Mouse (Mus musculus) CH12.LX (cell line): ENCODE data around the gene Ddx23. TPM values are rescaled to one million over a fixed set of nuclear protein-coding genes. Genes with fewer than 3 reads are reported as not detected.

Experiments used
- DNase-seq: peaks from one replicate; pipeline ENCODE4 v3.0.0-alpha.2; 2013; ENCODE audit errors: extremely low read depth
- H3K27ac ChIP-seq: 2 replicates; pipeline ENCODE4 v1.5.1; 2012; ENCODE audit warnings: low read depth, mild to moderate bottlenecking, control low read depth, moderate library complexity; ENCODE audit not compliant: insufficient read depth
- H3K27me3 ChIP-seq: replicated peaks from 2 replicates; pipeline ENCODE3; 2012; ENCODE audit warnings: inconsistent platforms
- H3K36me3 ChIP-seq, 2 experiments: replicated peaks in 1 of 2; 2 replicates each; pipeline versions ENCODE3 to v1.6.1; 2012; ENCODE audit warnings: inconsistent platforms in 1 of 2, low read length in 1 of 2, mild to moderate bottlenecking in 1 of 2, mixed read lengths in 1 of 2, moderate library complexity in 1 of 2; ENCODE audit not compliant: control insufficient read depth in 1 of 2, insufficient read depth in 1 of 2
- H3K4me1 ChIP-seq, 2 experiments: 2 replicates each; pipeline ENCODE4 v1.6.1; 2012; ENCODE audit warnings: inconsistent platforms in 1 of 2, moderate library complexity in 1 of 2; ENCODE audit not compliant: insufficient read depth in 2 of 2, control insufficient read depth in 1 of 2
- H3K4me2 ChIP-seq: 2 replicates; pipeline ENCODE4 v1.6.1; 2012; ENCODE audit warnings: low read depth, mild to moderate bottlenecking, control low read depth; ENCODE audit not compliant: poor library complexity, insufficient read depth, severe bottlenecking
- H3K4me3 ChIP-seq, 3 experiments: fragments of 150-350 bp in 1 of 3; sonication (generic) in 1 of 3; replicated peaks in 1 of 3; 2 replicates each; pipeline versions ENCODE3 to v1.5.1; 2011 to 2012; ENCODE audit warnings: low read depth in 2 of 3, low read length in 2 of 3, mild to moderate bottlenecking in 2 of 3, moderate library complexity in 2 of 3, control low read depth in 1 of 3, improper control_type of control experiment in 1 of 3, inconsistent platforms in 1 of 3, mixed read lengths in 1 of 3; ENCODE audit not compliant: poor library complexity in 1 of 3
- H3K79me2 ChIP-seq: replicated peaks from 2 replicates; pipeline ENCODE4 v1.6.1; 2012; ENCODE audit warnings: mild to moderate bottlenecking, moderate library complexity; ENCODE audit not compliant: control insufficient read depth, poor library complexity, insufficient read depth, severe bottlenecking; ENCODE audit errors: extremely low read depth
- H3K9ac ChIP-seq: 2 replicates; pipeline ENCODE4 v1.6.1; 2012; ENCODE audit warnings: low read depth, mild to moderate bottlenecking, control low read depth, moderate library complexity; ENCODE audit not compliant: insufficient read depth
- H3K9me3 ChIP-seq: replicated peaks from 2 replicates; pipeline ENCODE3; 2012; ENCODE audit warnings: low read length, inconsistent platforms, mixed read lengths
- BHLHE40 ChIP-seq: IDR thresholded peaks from 2 replicates; pipeline ENCODE4 v1.6.1; 2011; ENCODE audit warnings: mild to moderate bottlenecking, low read depth, low read length, improper control_type of control experiment
- CHD1 ChIP-seq: IDR thresholded peaks from 2 replicates; pipeline ENCODE4 v1.6.1; 2012; ENCODE audit warnings: low read depth, low read length, improper control_type of control experiment, inconsistent platforms
- CHD2 ChIP-seq: IDR thresholded peaks from 2 replicates; pipeline ENCODE4 v1.6.1; 2011; ENCODE audit warnings: low read length, improper control_type of control experiment
- CTCF ChIP-seq, 2 experiments: IDR thresholded peaks in 1 of 2; conservative IDR thresholded peaks in 1 of 2; 2 replicates each; pipeline ENCODE4 v1.5.1; 2011 to 2012; ENCODE audit warnings: low read depth in 2 of 2, low read length in 2 of 2, improper control_type of control experiment in 1 of 2, inconsistent platforms in 1 of 2, mild to moderate bottlenecking in 1 of 2, moderate library complexity in 1 of 2
- E2F4 ChIP-seq: IDR thresholded peaks from 2 replicates; pipeline ENCODE4 v1.6.1; 2011; ENCODE audit warnings: low read depth, low read length, improper control_type of control experiment; ENCODE audit not compliant: insufficient replicate concordance
- ELF1 ChIP-seq: IDR thresholded peaks from 2 replicates; pipeline ENCODE4 v1.6.1; 2014; ENCODE audit warnings: low read depth, mild to moderate bottlenecking, inconsistent platforms, low read length, improper control_type of control experiment
- EP300 ChIP-seq: IDR thresholded peaks from 2 replicates; pipeline ENCODE4 v1.6.1; 2011; ENCODE audit warnings: low read length, improper control_type of control experiment
- ETS1 ChIP-seq: conservative IDR thresholded peaks from 2 replicates; pipeline ENCODE4 v1.6.1; 2012; ENCODE audit warnings: low read depth, mild to moderate bottlenecking, inconsistent platforms, low read length, improper control_type of control experiment, moderate library complexity
- GABPA ChIP-seq: IDR thresholded peaks from 2 replicates; pipeline ENCODE4 v1.6.1; 2012; ENCODE audit warnings: low read depth, low read length, improper control_type of control experiment, inconsistent platforms; ENCODE audit not compliant: insufficient replicate concordance
- HCFC1 ChIP-seq: IDR thresholded peaks from 2 replicates; pipeline ENCODE4 v1.6.1; 2012; ENCODE audit warnings: low read depth, mild to moderate bottlenecking, inconsistent platforms, low read length, improper control_type of control experiment
- IRF4 ChIP-seq: IDR thresholded peaks from 2 replicates; pipeline ENCODE4 v1.6.1; 2014; ENCODE audit warnings: low read depth, mild to moderate bottlenecking, inconsistent platforms, low read length, improper control_type of control experiment
- JUN ChIP-seq: IDR thresholded peaks from 2 replicates; pipeline ENCODE4 v1.6.1; 2011; ENCODE audit warnings: low read depth, mild to moderate bottlenecking, low read length, improper control_type of control experiment, moderate library complexity; ENCODE audit not compliant: insufficient read depth
- JUND ChIP-seq: conservative IDR thresholded peaks from 2 replicates; pipeline ENCODE4 v1.6.1; 2011; ENCODE audit warnings: low read depth, low read length, improper control_type of control experiment
- KAT2A ChIP-seq: IDR thresholded peaks from 2 replicates; pipeline ENCODE4 v1.6.1; 2012; ENCODE audit warnings: low read length, improper control_type of control experiment, inconsistent platforms; ENCODE audit not compliant: insufficient replicate concordance
- MAFK ChIP-seq: IDR thresholded peaks from 2 replicates; pipeline ENCODE4 v1.6.1; 2011; ENCODE audit warnings: low read length, improper control_type of control experiment; ENCODE audit not compliant: insufficient replicate concordance
- MAX ChIP-seq: IDR thresholded peaks from 2 replicates; pipeline ENCODE4 v1.6.1; 2011; ENCODE audit warnings: low read length, improper control_type of control experiment
- MAZ ChIP-seq: IDR thresholded peaks from 2 replicates; pipeline ENCODE4 v1.6.1; 2012; ENCODE audit warnings: low read depth, mild to moderate bottlenecking, inconsistent platforms, low read length, improper control_type of control experiment, moderate library complexity
- MEF2A ChIP-seq: IDR thresholded peaks from 2 replicates; pipeline ENCODE4 v1.6.1; 2014; ENCODE audit warnings: low read depth, mild to moderate bottlenecking, inconsistent platforms, low read length, improper control_type of control experiment, borderline replicate concordance
- MXI1 ChIP-seq: IDR thresholded peaks from 2 replicates; pipeline ENCODE4 v1.6.1; 2011; ENCODE audit warnings: mild to moderate bottlenecking, low read depth, low read length, improper control_type of control experiment
- MYC ChIP-seq: IDR thresholded peaks from 2 replicates; pipeline ENCODE4 v1.6.1; 2011; ENCODE audit warnings: low read depth, mild to moderate bottlenecking, improper control_type of control experiment, low read length
- NELFE ChIP-seq: IDR thresholded peaks from 2 replicates; pipeline ENCODE4 v1.6.1; 2011; ENCODE audit warnings: low read depth, low read length, improper control_type of control experiment
- NRF1 ChIP-seq: IDR thresholded peaks from 2 replicates; pipeline ENCODE4 v1.6.1; 2014; ENCODE audit warnings: low read depth, mild to moderate bottlenecking, inconsistent platforms, low read length, improper control_type of control experiment, moderate library complexity
- PAX5 ChIP-seq: IDR thresholded peaks from 2 replicates; pipeline ENCODE4 v1.6.1; 2012; ENCODE audit warnings: low read length, inconsistent platforms, mixed read lengths
- POLR2A ChIP-seq: IDR thresholded peaks from 2 replicates; pipeline ENCODE4 v1.6.1; 2011; ENCODE audit warnings: low read depth, mild to moderate bottlenecking, improper control_type of control experiment, low read length
- POLR2AphosphoS2 ChIP-seq: IDR thresholded peaks from 2 replicates; pipeline ENCODE4 v1.6.1; 2011; ENCODE audit warnings: low read depth, low read length, improper control_type of control experiment
- RAD21 ChIP-seq: IDR thresholded peaks from 2 replicates; pipeline ENCODE4 v1.6.1; 2011; ENCODE audit warnings: low read depth, mild to moderate bottlenecking, low read length, improper control_type of control experiment, moderate library complexity
- RCOR1 ChIP-seq: conservative IDR thresholded peaks from 2 replicates; pipeline ENCODE4 v1.6.1; 2012; ENCODE audit warnings: low read depth, mild to moderate bottlenecking, inconsistent platforms, low read length, improper control_type of control experiment
- SIN3A ChIP-seq: IDR thresholded peaks from 2 replicates; pipeline ENCODE4 v1.6.1; 2012; ENCODE audit warnings: low read length, improper control_type of control experiment, inconsistent platforms
- SMC3 ChIP-seq: IDR thresholded peaks from 2 replicates; pipeline ENCODE4 v1.6.1; 2011; ENCODE audit warnings: low read depth, low read length, improper control_type of control experiment
- TBP ChIP-seq: conservative IDR thresholded peaks from 2 replicates; pipeline ENCODE4 v1.6.1; 2011; ENCODE audit warnings: low read depth, low read length, improper control_type of control experiment
- TCF12 ChIP-seq: IDR thresholded peaks from 2 replicates; pipeline ENCODE4 v1.6.1; 2014; ENCODE audit warnings: low read depth, mild to moderate bottlenecking, inconsistent platforms, low read length, improper control_type of control experiment
- UBTF ChIP-seq: IDR thresholded peaks from 2 replicates; pipeline ENCODE4 v1.6.1; 2012; ENCODE audit warnings: low read depth, mild to moderate bottlenecking, inconsistent platforms, low read length, improper control_type of control experiment, moderate library complexity
- USF1 ChIP-seq: IDR thresholded peaks from 2 replicates; pipeline ENCODE4 v1.6.1; 2014; ENCODE audit warnings: low read depth, mild to moderate bottlenecking, inconsistent platforms, low read length, improper control_type of control experiment
- USF2 ChIP-seq: conservative IDR thresholded peaks from 2 replicates; pipeline ENCODE4 v1.6.1; 2011; ENCODE audit warnings: low read depth, low read length, improper control_type of control experiment
- ZC3H11A ChIP-seq: IDR thresholded peaks from 2 replicates; pipeline ENCODE4 v1.6.1; 2012; ENCODE audit warnings: low read depth, mild to moderate bottlenecking, inconsistent platforms, low read length, improper control_type of control experiment
- ZKSCAN1 ChIP-seq: IDR thresholded peaks from 2 replicates; pipeline ENCODE4 v1.6.1; 2012; ENCODE audit warnings: low read depth, inconsistent platforms, low read length, improper control_type of control experiment, borderline replicate concordance
- ZMIZ1 ChIP-seq: IDR thresholded peaks from 2 replicates; pipeline ENCODE4 v1.6.1; 2012; ENCODE audit warnings: low read depth, mild to moderate bottlenecking, inconsistent platforms, low read length, improper control_type of control experiment
- ZNF384 ChIP-seq: IDR thresholded peaks from 2 replicates; pipeline ENCODE4 v1.6.1; 2012; ENCODE audit warnings: low read depth, low read length, improper control_type of control experiment, inconsistent platforms
- dilution Hi-C: fragments of 300-500 bp; cut with MboI; formaldehyde crosslinking; loops from 2 replicates; pipeline ENCODE4 v1.14.3; 2020; ENCODE audit warnings: low sequenced_read_pairs; ENCODE audit not compliant: extremely low pct_unique_long_range_greater_than_20kb, extremely low pct_ligation_motif_present
- in situ Hi-C: fragments of 300-500 bp; cut with MboI; formaldehyde crosslinking; loops from 3 replicates; pipeline ENCODE4 v1.14.3; 2019; ENCODE audit warnings: low sequenced_read_pairs, low pct_ligation_motif_present, low pct_unique_long_range_greater_than_20kb, mixed read lengths
- polyA plus RNA-seq: library from polyadenylated mRNA; unstranded; fragments of >175 nt; gene quantifications from 2 replicates; pipeline ENCODE4 v1.2.1, GENCODE M21; 2012; ENCODE audit warnings: low read depth; ENCODE audit not compliant: insufficient read length
- total RNA-seq, 2 experiments: library from RNA; depleted of rRNA; stranded (reverse); fragments of 300-350 nt in 1 of 2; fragments of >200 nt in 1 of 2; gene quantifications; 2 replicates each; pipeline ENCODE4 v1.2.3; 2012 to 2014

Ddx23 gene
- total and polyA plus RNA-seq, 3 experiments = 58.5 to 148 (median 103) TPM

DNA sequence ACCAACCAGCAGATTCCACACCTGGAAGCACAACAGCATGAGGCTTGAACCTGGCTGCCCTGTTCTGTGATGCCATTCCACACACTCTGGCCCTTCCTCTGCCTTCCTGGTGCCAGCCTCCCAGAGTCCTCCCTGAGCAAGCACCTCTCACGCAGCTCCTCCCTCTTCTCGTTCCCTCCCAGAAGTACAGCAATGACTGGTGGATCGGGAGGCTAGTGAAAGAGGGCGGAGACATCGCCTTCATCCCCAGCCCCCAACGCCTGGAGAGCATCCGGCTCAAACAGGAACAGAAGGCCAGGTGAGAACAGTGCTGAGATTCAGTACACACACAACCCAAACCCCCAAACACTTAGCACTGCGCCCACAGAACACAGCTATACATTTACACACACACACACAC lies 22.5 kb downstream of the Ddx23 start:
- H3K27me3 ChIP-seq = peaks cover 34% of the 10 kb centered on the region
- peak; percentile 95 for DNase-seq
- dilution Hi-C loops = no loop called here
- TF ChIP-seq ZNF384 (no peak), JUN (no peak), JUND (peak; percentile 48; the same call in 1 of the 2 replicates), RAD21 (no peak), CHD1 (no peak), UBTF (no peak), SMC3 (no peak), ZMIZ1 (no peak; the same call in 1 of the 2 replicates), CHD2 (peak; percentile 63; the same call in 1 of the 2 replicates), ZKSCAN1 (no peak), MAFK (no peak), PAX5 (no peak), KAT2A (no peak), MXI1 (peak; percentile 34; the same call in 1 of the 2 replicates), HCFC1 (peak; percentile 63), MAX (peak; percentile 60; the same call in 1 of the 2 replicates), MYC (peak; percentile 45; the same call in 1 of the 2 replicates), USF2 (no peak), ETS1 (0 out of 2 replicates have a peak, but pooled peaks have one; percentile 13), POLR2AphosphoS2 (no peak), CTCF (conservative IDR thresholded peaks at IDR 0.05 in 1 of 2, IDR thresholded peaks at IDR 0.05 in 1 of 2; ENCODE audit: low read depth in 2 of 2, low read length in 2 of 2) (no peak), TCF12 (no peak), GABPA (no peak), EP300 (no peak), MAZ (no peak), ELF1 (peak; percentile 53; the same call in 1 of the 2 replicates), TBP (peak; percentile 55; the same call in 1 of the 2 replicates), POLR2A (peak; percentile 66), NRF1 (peak; percentile 49; the same call in 1 of the 2 replicates), E2F4 (no peak), NELFE (peak; percentile 46), SIN3A (0 out of 2 replicates have a peak, but pooled peaks have one; percentile 33), USF1 (no peak), MEF2A (no peak), BHLHE40 (no peak), RCOR1 (no peak), ZC3H11A (no peak), IRF4 (peak; percentile 83)
- TF ChIP-seq, all 38 proteins: peak for 14
- Histone ChIP-seq H3K9ac (no peak overlapping the region), H3K4me2 (peak overlapping the region; percentile 41), H3K36me3 (peaks cover 18 to 37% of the 10 kb centered on the region in 2 experiments), H3K9me3 (no peaks in the 10 kb centered on the region), H3K4me1 (peaks cover 8 to 23% of the 10 kb centered on the region in 2 experiments), H3K4me3 (peak overlapping the region in 2 of 3 experiments; percentile 42 to 45), H3K27ac (no peak overlapping the region), H3K79me2 (no peaks in the 10 kb centered on the region)
- in situ Hi-C loops = no loop called here
